Mouse (Mus musculus) retina, adult 2 months (tissue): Measurements from ENCODE around the gene Ajap1.

Experiments
- DNase-seq: peaks from one replicate; pipeline ENCODE4 v3.0.0-alpha.2; 2012; ENCODE audit warnings: low read depth, low spot score

Ajap1 gene

GRCm38 (mm10) chr4:153482459-153483338 is at the start of gene Ajap1:
Ajap1 (minus strand) TSS chr4:153482811.
- no peak for DNase-seq

DNA sequence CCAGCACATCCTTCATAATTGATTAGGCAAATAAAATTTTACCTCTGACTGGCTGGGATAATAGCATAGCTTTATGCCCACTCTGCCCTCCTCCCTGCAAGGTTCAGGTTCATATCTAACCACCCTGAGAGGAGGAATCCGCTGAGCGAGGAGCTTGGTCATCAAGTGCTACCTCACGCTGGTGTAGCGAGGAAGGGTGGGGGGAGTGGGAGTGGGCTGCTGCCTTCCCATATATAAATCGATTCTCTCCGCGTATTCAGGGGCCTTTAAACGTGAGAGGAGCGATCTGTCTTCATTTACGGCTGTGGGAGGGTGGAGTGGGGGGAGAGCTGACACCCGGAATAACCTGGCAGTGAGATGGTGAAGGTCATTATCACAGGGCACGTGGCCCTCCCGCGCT is 47.9 kb upstream of the Ajap1 start:
- no peak for DNase-seq

DNA sequence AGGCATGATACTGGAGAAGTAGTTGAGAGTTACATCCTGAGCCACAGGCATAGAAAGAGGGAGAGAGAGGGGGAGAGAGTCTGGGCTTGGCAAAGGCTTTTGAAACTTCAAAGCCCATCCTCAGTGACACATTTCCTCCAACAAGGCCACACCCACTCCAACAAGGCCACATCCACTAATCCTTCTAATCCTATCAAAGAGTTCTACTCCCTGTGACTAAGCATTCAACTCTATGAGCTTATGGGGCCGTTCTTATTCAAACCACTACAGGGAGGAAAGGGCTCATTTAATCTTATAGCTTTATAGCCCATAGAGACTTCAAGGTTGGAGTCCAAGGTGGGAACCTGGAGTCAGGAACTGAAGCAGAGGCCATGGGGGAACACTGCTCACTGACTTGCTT is 39.0 kb upstream of the Ajap1 start:
- DNase-seq = no peak

GRCm38 (mm10) chr4:153519888-153520287 is 37.3 kb upstream of the Ajap1 start:
- DNase-seq = no peak

DNA sequence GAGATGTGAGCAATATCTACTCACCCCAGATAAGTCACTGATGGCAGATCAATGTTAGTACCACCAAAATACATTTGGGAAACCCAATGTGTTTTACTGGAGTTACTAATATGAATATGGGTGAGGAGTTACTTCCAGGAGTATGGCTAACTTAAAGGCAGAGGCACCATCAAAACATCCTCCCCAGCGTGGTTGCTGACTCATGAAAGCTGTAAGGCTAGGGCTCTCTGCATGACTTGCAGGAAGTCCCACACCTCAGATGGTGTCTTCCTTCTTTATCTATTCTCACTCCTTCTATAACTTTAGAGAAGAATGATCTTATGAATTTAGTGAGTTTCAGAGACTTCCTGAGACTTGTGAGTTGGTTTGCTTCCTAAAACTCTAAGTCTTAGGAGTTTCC is 36.7 kb upstream of the Ajap1 start:
- DNase-seq = no peak

DNA sequence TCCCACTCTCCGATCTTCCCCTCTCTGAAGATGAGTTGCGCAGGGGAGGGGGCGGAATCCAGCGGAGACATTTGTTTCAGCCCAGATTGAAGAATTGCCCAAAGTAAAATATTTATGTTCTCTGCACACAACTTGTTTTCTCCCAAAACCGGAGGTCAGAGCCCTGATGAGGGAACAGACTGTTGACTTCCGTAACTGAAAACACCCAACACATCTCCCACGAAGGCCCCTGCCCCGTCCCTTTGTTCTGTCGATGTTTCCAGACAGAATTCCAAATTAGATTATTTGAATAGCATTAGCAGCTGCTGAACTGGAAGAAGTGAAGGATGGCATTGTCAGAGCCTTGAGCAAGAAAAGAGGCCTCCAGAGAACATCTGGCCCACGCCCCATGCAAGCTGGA is 33.2 kb upstream of the Ajap1 start:
- no peak for DNase-seq

- DNase-seq = no peak
Measured at GRCm38 (mm10) chr4:153514071-153514470, 31.5 kb upstream of the Ajap1 start.

DNA sequence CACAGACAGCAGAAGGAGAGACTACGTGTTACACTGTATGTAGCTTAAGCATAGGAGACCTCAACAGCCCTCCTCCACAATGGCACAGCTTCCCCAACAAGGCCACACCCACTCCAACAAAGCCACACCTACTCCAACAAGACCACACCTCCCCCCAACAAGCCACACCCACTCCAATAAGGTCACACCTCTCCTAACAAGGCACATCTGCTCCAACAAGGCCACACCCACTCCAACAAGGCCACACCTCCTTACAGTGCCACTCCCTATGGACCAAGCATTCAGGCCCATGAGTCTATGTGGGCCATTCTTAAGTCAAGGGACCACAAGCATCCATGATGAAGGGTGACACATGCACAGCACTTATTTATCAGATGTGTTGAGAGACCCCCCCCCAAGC is 28.9 kb upstream of the Ajap1 start:
- DNase-seq = no peak

DNA sequence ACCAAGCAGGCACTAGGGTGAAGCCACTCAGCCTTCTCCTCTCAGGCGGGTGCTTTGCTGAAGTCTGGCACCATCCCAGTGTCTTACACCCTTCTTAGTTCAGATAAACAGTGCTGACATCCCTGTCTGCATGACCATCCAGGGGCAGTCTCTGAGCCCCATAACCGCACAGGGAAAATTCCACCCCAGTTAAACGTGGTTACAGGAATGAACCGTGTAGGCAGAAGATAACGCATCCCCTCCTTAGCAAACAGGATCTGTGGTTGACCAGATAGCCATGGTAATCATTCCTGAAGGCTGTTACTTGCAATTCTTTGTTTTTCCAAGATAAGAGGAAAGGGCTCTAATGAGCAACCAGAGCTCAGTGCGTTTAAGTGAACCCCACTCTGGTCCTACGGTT is 19.3 kb upstream of the Ajap1 start:
- no peak for DNase-seq

DNA sequence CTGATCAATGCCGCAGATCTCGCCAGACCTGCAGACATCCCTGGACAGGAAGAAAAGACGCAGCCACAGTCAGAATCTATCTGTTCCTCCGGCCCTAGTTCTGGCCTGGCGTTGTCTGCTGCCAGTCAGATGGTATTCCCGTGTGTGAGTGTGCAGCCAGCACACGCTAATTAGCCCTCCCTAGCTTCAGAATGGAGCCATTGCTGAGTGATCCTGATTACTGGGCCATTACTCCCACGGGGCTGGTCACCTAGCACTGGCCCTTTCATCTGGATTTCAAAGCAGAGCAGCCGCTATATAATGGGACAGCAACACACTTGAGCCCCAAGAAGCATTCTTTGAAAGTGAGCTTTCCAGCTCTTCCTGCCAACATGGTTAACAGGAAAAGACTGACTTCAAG is 9.8 kb upstream of the Ajap1 start:
- no peak for DNase-seq

DNA sequence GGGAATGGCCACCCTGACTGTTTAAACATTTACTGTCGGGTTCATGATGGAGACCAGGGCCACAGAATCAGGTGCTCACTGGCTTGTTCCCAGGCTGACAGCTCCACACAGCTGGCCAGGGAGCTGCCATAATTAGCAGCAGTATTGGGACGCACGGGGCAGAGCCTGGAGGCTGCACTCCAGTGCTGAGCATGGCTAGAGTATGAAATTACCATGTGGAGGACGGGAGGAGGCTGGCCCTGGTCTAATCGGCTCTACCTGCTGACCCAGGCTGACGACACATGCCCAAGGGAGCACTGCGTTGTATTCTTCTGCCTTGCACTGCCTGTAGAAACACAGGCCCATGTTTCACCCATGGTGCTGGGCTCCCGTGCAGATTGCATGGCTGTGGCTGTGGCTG is 6.5 kb upstream of the Ajap1 start:
- DNase-seq = no peak

DNA sequence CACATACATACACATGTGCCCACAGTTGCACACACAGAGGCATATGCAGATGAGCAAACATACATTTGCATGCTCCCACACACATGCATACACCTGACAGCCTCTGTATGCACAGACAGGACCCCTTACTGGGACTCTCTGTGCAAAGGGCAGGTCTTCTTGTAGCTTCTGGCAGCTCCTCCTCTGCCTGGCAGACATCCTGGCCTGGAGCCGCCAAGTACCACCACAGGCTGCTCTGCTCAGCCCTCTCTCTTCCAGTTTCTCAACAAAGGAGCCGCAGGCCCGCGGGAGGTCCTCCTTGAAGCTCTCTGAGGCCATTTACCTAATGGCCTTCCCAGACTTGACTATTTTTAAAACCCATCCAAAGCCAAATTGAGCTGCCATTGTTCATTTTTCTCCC is 3.3 kb upstream of the Ajap1 start:
- no peak for DNase-seq

DNA sequence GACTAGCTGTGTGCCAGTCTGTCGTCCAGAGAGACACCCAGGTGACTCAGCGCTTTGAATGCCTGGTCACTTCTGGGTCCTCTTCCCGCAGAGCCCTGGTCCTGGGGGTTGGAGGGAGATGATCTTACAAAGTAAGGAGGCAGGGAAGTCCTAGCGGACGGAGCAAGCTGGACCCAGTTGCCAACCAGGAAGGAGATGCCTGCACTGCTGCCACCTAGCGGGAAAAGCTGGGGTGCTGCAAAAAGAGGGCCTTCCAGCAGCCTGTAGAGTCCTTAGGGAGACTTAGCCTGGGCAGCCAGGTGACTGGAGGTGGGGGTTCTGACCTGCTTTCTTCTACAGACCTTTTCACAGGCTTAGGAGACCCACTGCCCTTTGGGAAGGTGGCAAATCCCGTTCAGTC is 1.8 kb upstream of the Ajap1 start:
- DNase-seq = peak; percentile 46

DNA sequence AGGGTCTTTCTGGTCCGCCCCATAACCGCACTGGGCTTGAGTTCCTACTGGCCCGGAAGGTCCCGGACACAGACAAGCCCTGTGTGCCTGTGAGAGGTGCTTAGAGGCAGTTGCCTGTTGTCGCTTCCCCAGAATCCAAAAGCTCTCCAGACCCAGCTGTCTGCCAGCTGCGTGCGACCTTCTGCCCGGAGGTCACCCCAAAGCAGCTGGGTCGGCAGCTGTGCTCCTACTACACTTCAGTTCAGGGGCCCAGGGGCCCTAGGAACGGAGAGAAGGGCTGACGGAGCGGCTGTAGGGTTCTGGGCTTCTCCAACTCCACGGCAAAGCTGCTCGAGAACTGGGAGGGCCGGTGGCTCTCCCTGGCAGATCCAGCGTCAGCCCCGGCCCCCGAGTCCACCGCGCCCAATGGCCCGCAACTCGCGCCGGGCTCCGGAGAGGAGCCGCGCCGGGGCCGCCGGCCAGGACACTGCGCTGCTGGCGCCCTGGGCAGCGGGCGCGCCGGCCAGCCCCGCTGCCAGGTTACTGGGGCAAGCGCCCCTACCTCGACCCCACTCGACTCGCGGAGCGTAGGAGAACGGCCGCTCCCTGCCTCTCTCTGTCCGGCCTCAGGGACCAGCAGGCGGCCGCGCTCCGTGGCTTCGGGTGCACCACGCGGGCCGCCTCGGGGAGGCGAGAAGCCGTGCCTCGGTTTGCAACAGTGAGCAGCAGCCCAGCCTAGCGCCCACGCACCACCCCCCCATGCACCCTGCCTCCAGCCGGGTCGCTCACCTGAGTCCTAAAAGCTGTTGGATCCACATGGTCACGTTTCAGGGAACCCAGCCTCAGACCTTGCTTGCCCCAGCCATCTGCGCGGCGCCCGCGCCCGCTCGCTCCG is 1.0 kb downstream of the Ajap1 start:
- no peak for DNase-seq

DNA sequence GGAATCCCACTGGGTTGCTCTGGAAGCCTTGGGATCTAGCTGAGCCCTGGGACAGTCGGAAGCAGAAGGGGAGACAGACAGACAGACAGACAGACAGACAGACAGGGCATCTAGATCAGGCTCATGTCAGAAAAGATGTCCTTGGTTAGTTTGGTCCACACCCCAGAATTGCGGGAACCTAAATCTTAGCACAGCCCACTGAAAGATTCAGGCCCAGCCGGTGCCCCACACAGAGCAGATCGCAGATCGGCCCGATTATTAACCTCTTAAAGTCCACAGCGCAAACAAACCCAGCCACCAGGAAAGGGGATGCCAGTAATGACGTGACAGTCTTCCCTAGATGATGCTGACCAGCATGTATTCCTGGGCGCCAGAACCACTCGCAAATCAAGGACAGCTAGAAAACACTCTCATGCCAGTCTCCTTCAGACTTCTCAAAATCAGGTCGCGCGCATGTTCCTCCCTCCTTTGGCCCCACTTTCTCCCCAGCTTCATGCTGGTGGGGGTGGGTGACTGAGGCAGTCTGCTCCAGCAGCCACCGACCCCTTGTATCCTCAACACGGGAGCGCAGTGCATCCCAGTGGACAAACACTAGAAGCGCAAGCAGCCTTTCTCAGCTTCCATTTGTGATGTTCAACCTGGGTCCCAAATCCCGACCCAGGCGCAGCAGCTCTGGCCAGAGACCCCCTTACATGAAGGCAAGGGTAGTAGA is 1.9 kb downstream of the Ajap1 start:
- no peak for DNase-seq

DNA sequence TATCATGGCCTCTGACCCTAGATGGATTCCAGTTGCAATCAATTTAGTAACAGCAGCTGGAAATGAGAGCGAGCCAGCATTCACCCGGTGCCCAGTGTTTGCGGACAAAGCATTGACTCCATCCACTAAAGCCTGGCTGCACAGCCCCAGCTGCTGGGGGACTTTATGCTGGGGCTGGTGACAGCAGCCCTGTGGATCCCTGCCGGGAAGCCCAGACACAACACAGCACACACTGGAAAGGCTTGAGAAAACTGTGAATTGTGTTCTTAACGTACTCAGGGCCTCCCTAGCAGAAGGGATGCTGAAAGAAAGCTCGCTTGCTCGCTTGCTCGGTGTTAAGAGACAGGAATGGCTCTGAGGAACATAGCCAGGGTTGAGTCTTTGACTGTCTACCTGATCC is 3.5 kb downstream of the Ajap1 start:
- DNase-seq = no peak

- no peak for DNase-seq
Measured at GRCm38 (mm10) chr4:153473480-153474252, 8.9 kb downstream of the Ajap1 start.

DNA sequence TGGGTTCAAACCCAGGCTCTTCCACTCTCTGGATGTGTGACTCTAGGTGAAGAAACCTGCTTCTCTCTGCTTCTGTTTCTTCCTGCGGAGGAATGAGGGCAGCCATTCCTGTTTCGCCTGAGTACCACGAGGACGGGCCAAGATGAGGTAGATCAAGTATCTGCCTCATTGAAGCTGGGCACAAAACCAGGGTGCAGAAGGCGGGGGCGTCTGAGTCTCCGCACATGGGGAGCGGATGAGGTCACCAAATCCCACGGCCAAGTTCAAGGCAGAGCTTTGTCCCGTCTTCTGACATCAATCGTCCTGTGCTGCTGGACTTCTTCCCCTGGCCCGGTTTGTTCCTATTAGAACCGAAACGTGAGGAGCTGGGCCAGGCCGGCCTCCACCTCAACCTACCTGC is 12.9 kb downstream of the Ajap1 start:
- no peak for DNase-seq

GRCm38 (mm10) chr4:153459934-153460333 is 22.7 kb downstream of the Ajap1 start:
- DNase-seq = no peak

DNA sequence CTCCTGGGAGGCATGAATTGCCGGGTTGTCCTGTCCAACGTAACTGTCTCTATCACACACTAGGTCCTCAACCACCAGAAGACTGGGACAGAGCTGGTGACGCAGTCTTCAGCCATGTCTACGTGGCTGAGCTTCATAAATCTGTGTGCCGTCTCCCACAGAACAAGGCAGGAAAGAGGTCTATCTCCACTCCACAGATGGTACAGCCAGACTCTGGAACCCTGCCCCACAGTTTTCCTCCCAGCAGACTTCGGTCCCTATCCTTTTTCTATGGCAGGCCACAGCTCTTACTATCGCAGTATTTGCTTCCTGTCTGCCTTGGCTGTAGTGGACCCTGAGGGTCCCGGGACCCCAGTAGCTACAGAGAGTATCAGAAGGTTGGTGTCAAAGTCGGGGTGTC is 23.1 kb downstream of the Ajap1 start:
- DNase-seq = no peak

DNA sequence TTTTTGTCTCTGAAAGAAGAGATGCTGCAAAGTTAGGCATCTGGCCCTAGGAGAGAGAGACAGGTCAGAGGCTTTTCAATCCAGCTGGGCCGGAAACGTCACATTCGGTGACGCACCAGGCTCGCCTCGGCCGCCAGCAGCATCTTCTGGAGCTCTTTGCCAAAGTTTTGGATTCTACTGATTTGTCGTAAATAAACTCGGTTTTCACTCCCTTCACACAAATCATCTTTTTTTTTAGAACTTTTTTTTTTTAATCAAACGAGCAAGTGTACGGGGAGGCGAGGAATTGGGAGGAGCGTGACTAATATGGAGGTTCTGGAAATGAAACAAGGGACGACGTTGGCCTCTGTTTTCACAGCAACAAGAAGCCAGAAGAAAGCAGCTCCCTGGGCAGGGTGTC is 23.8 kb downstream of the Ajap1 start:
- DNase-seq = no peak
